Mouse (Mus musculus): ENCODE measurements around the gene Cd207.

Cd207 gene

DNA sequence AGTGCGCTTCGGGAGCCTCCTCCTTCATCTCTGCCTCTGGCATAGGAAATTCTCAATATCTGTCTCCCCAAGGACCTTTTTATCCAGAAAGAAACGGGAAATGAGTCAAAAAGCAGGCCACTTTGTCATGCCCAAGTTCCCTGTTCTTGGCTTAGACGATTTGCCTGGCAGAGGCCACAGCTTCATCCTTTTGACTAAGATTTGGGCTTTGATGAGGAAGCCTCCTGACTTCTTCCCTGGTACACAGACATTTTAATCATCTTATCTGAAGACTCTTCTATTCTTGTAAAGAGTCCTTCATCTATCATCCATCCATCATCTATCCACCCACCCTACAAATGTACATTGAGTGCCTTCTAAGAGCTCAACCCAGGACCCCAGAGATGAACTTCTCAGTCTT is at the start of gene Cd207:
Gene Cd207 (minus strand): TSS at position 101 of the 400 bp plus-strand sequence.
- no peak for DNase-seq (ENCODE audit: low spot score)

DNA sequence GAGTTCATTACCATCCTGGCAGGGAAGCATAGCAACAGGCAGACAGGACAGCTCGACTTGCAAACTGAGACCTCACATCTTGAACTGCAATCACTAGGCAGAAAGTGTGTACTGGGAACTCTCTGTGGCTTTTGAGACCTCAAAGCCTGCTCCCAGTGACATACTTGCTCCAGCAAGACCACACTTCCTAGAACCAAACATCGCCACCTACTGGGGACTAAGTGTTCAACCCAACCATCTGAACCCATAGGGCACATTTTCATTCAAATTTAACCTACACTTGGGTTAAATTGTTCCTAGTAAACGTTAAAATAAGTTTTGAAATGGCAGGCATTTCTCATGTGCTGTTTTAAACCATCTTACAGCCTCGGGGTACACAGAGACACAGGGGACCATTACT is 49.5 kb upstream of the Cd207 start:
- DNase-seq (ENCODE audit: low spot score), result no peak

DNA sequence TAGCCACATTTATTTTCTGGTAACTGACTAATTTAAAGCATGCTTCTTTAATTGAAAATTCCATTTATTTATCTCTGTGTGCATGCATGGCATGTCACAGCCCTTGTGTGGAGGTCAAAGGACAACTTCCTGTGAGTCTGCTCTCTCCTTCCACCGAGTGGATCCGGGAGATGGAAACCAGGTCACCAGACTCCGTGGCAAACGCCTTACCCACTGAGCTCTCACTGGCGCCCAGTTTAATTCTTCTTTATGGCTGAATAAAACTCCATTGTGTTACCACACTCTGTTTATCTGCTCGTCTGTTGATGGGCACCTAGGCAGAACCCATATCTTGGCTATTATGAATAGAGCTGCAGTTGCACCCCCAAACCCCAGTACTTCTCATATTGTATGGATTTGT is 44.9 kb upstream of the Cd207 start:
- no peak for DNase-seq (ENCODE audit: low spot score)

DNA sequence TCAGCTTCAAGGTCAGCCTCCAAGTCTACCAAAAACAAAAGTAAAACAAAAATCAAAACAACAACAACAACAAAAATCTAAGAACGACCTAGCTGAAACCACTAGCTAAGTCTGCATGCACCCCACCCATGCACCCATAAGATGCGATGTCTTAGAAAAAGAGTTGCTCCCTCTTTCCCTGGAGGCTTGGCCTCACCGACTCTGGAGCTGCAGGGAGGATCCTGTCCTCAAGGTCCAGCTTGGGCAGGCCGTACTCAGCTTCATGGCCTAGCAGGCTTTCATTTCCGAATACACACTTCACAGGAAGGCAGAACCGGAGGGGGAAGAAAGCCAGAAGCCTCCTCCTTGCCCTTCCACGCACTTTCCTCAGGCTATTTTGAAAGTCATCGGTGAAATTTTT is 39.4 kb upstream of the Cd207 start:
- no peak for DNase-seq (ENCODE audit: low spot score)

DNA sequence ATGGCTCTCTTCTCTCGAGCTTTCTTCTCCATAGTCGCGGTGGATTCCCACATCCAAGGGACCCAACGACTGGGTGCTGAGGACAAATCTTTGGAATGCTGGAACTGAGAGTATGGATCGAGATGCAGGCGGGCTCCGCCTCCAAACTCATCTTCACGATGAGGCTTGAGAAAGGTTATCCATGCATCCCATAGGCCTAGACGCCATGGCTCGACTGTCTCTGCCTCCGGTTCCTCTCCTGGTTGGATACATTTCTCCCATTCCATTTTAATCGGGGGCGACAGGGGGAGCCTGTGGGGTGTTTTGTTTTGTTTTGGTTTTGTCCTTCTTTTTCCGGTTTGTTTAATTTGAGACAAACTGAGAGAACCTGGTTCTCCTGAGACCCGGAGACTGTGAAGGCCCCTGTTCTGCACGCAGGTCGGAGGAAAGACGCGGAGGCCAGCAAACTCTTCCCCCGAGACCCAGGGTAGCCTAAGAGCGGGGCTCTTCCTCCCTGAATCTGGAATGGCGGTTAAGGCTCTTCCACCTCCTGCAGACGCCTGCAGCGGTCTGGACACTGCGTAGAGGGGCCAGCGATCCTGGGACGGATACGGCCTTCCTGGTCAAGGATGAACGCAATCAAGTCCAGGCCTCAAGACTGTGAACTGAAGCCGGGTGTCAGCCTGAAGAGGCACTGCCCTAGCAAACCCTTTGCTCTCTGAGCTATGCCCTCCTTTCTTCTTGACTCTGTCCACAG is 38.0 kb upstream of the Cd207 start:
- peak; percentile 25 for DNase-seq (ENCODE audit: low spot score)

DNA sequence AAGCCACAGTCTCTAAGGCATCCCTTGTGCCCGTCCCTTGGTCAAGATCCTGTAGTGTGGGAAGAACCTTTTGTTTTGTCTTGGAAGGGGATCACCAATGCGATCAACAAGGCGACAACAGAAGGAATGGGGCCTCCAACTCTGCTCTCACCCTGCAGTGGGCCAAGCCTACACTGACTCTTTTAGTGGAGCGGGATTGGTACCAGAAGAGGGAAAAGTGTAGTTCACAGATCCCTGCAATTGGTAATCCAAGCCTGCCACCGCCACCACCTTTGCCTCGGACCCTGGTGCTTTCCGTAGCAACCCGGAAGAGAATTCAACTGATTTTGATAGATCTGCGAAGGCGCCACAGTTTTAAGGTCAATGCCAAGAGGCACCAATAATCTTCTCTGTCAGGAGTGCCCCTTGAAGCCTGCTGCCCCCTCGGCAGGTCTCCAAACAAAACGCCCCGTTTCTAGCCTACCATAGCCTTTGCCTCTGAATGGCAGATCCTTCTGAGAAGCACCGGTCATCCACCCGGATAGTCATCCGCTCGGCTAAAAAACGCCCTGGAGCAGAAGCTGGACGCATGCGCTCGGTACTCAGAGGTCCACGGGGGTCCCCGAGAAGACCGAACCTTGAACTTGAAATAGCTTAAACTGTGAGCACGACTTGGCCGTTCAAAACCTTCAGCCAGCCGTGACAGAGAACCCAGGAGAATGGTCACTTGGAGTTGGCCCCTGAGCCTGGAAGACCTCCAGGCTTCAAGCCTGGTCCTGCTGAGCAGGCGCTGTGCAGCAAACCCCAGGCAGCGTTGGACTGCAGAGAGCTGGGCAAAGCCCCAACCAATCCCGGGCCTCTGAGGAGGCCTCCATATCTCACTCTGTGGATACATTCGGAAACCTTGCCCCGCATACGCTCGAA is 36.8 kb upstream of the Cd207 start:
- DNase-seq (ENCODE audit: low spot score), result peak; percentile 66

DNA sequence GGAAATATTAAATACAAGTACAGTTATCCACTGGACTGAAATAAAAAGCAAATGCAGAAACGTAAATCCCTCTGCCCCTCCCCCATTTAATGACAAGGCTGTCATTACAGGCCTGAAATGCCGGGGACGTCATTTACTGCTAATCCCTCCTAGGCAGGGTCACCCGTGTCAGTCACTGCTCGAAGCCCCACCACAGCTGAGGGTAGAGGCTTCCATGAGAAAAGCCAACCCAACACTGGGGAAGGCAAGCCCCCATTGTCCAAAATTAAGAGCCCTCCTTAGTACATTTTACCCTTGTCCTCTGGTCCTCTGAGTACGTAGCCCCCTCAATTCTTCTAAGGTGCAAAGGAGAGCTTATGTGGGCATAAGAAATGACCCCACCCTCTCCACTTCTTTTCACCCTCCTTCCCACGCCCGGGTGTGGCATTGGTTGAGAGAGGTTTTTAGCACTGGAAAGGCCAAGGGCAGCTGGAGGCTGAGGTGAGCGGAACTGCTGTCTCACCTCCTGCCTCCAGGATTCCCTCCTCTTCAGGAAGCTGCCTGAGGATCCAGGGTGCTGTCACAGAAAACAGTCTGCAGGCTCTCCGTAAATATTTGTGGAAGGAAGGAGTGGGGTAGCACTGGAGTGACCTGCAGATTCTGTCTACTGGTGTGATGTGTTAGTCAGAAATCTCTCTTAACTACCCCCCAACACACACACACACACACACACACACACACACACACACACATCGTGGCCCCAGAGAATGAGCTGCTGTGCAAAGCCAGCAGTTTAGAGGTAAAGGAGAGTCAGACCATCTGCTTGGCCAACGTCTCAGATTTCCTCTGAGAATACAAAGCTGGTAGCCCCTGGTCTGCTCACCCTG is 35.8 kb upstream of the Cd207 start:
- DNase-seq (ENCODE audit: low spot score), result no peak

DNA sequence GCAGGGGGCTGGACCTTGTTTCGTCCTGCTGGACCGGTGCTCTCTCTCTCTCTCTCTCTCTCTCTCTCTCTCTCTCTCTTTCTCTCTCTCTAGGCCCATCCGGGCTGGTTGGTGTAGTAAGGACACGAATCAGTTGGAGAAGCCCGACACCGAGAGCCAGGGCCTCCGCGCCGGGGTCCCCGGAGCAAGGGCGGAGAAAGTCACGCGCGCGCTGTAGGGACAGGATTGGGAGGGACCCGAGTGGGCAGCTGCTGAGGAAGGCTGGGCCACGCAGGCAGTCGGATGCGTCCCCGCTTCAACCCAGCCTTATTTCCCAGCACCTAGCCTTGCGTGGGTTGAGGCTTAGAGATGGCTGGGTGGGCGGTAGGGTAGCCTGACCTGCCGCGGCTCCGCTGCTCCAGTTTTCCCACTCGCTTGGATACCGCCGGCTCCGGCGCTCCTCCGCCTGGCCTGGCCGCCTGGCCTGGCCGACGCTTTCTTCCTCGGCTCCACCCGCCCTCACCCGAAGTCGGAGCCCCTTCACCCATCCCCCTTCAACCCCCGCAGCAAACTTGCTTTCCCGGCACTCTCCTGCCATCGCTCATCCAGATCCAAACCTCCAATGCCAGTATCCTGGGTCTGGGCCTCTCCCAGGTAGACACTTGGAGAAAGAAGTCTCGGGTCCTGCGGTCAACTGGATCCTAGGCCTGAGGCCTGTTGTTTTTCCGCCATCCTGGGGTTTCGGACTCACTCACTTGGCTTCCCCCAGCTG is 34.2 kb upstream of the Cd207 start:
- DNase-seq (ENCODE audit: low spot score), result peak; percentile 31

DNA sequence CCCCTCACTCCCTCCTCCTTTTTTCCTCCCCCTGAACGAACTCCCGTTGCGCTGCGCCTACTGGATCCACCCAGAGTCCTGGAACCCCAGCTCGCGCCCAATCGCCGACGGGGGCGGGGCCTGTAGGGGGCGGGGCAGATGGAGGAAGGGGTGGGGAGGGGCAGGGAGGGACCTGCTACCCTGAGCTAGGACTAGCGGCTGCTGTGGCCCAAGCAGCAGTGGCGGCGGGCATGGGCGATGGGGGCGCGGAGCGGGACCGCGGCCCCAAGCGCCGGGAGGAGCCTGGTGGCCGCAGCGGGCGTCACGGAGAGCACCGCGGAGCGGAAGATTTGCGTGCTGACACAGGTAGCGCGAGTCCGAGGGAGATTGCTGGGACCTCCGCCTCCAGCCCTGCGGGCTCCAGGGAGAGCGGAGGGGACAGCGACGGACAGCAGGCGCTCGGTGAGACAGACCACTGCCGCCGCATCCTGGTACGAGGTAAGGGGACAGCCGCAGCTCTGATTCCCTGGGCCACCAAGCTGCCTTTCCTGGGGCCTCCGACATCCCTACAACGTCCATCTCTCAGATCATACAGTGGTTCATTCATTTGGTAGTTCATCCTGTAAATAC is 33.5 kb upstream of the Cd207 start, which contains the start of gene Vax2:
Gene Vax2 (plus strand): TSS at position 198 of the 609 bp plus-strand sequence.
- peak; percentile 86 for DNase-seq (ENCODE audit: low spot score)

DNA sequence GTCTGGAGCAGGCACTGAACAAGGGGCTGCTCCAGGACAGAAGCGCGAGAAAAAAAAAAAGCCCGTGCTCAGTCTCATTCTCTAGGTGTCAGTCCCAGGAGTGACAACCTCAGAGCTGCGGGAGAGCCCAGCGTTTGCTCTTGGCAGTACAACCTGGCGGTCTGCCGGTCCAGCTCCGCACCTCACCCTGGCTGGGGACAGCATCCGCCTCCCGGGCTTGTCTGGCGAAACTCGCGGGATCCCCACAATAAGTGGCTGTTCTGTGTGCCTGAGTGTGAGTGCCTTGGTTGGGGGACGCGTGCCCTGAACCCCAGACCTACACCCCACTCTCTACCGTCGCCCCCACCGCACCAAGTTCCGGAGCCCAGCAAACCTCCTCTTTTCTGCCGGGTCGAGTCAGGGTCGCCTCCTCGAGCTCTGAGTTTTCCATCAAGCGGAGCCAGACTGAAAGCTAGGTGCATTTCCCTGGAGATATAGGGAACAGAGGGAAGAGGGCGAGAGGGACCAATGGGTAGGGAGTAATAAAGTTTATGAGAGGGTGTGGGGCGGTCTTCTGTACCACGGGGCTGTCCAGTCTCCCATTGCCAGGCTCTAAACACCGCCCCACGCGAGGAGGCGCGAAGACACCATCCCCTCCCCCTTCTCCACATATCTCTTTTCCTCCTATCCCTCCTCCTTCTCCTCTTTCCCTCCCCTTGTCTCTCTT is 32.9 kb upstream of the Cd207 start:
- no peak for DNase-seq (ENCODE audit: low spot score)

DNA sequence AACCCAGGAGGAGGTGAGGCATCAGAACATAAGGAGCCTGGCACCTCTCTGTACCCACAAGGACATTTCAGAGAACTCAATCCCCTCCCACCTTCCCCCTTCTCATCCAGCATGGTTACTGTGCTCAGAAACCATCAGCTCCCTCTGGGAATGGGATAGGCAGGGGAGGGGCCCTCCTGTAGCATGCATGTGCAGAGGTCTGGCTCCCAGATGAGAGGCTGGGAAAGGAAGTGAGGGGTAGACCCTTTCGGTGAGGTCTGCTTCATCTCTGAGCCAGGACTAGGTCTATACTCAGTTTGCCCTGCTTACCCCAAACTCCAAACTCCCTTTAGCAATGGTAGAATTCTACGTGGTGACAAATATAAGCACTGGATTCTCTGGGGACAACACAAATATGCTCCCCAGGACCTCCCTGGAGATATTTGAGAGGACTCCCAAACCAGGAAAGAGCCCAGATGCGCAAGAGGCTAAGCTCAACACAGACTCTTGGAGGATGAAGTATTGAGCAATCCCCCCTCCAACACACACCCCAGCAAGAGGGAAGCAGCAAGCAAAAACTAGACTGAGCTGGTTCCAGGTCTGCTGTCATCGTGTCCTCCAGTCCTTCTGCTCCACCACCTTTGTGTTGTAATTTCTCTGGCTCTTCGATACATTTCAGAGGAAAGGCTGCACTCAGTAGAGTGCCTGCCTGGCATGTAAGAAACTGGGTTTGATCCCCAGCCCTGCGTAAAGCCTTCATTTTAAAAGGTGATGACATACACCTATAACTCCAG is 30.3 kb upstream of the Cd207 start:
- no peak for DNase-seq (ENCODE audit: low spot score)

DNA sequence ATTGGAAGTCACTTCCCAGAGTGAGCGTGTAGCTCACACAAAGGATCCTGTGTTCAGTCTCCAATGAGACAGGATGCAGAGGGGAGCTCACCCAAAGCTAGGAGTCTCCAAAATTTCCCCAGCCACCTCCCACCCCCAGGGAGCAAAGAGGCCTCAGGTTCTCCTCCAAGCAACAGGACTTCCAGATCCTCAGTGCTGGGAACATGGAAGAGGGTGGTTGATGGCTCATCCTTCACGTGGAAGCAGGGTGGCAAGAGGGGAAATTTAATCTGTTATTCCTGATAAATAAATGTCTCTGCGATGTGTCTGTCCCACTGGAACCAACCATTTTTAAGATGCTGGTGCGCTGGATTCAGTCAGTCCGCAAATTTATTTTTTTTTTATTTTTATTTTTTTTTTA is 27.0 kb upstream of the Cd207 start:
- no peak for DNase-seq (ENCODE audit: low spot score)

DNA sequence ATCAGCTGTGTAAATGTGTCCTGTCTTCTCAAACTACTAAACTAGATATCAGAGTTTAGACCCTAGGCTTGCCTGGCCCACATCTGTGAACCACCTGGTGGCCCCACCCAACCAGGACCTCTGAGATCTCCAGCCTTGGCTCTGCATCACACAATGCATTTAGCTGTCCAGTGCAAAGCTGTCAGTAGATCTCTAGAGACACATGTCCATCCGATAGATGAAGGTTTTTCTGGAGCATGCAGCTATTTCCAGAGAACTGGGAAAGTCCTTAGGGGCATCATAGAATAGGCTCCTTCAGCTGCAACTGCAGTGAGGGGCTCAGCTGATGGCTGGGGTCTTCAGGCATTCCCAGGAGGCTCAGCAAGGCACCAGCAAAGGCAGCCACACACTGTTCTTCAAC is 26.6 kb upstream of the Cd207 start:
- no peak for DNase-seq (ENCODE audit: low spot score)

DNA sequence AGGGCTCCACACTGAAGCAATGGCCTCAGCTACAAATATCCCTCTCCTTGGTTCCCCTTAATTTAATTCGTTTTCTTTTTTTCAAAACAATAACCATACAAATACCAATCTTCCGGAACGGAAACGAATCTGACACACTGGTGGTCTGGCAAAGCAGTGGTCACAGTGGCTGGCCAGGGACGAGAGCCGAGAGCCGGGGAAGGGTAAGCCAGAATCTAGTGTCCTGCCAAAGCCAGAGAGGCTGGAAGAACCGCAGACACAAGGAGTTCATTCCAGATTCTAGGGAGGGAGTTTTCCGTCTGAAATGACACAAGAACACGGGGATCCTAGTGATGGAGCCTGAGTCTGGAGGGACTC is 26.0 kb upstream of the Cd207 start:
- no peak for DNase-seq (ENCODE audit: low spot score)

DNA sequence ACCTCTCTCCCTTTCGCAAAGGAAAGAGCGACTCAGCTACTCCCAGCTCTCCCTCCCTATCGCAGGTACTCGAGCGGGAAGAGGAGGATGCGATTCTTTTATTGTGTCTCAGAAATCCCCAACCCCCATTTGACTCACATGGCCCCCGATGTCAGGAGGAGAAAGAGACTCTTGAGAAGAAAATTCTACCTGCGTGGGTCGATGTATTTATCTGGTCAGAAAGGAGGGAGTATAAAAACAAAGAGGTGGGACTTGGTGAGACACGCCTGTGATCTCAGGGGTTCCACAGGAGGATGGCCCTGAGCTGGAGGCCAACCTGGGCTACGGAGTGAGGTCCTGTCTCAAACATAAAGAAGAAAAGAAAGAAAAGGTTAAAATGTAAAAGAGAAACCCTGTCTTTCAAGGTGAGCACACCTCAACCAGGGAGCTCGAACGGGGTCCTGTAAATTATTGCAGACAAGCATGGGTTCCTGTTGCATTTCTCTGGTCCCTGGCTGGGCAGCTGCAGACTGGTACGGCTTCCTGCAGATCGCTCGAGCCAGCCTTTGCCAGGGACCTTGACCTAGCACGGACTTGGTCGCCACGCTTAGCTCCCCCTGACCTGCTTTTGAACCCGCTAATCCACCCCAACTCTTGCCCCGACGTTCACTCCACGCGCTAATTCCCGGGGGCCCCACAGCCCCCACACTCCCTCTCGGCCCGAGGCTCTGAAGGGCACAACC is 25.5 kb upstream of the Cd207 start:
- no peak for DNase-seq (ENCODE audit: low spot score)

DNA sequence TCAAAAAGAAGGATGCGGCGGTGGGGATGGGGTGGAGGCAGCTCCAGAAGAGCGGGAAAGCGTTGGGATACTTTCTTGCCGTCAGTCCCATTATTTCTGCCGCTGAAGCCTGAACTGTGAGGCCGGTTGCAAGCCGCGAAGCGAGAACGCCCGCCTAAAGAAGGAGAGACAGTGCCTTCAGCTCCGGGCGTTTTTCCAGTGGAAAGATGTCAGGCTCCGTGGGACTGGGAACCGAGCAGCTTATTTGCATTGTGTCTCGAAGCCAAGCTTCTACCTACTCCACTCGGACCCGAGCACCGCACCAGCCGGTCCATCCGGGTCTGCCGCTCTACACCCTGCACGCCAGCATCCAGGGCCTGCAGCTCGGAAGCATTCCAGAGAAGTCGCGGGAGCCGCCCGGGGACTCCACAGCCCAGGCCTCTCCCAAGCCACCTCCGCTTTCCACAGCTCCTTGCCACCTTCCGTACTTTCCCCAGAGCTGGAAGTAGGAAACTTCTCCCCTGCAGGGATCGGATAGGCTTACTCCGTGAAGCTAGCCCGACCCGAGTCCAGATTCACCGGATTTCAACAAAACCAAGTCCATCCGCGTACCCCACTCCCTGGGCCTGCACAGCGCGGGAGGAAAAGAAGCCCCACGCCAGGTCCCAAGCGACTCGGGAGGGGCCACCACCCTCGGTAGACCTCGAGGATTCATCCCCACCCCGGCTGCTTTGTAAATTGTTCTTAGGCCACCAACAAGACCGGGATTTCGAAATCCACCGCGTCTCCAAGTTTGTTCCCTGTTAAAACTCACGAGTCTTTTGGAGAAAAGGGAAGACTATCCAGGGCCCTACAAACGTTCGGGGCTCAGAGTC is 24.7 kb upstream of the Cd207 start:
- DNase-seq (ENCODE audit: low spot score), result peak; percentile 31

DNA sequence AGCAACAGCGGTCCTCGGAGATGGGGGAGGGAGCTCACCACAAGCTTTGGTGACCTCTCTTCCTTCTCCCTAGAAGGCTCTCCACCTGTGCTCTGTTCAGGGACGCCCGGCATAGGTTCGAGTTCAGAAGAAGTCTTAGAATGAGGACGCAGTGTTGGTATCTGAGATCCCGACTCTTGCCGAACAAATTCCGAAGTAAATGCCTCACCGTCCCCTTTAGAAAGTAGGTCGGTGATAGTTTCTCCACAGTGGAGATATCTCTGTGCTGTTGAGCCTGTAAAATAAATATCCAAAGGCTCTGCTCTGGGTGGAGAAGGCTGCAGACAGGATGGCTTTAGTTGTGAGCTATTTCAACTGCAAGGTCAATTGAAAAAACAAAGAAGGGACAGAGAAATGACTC is 23.3 kb upstream of the Cd207 start:
- no peak for DNase-seq (ENCODE audit: low spot score)

DNA sequence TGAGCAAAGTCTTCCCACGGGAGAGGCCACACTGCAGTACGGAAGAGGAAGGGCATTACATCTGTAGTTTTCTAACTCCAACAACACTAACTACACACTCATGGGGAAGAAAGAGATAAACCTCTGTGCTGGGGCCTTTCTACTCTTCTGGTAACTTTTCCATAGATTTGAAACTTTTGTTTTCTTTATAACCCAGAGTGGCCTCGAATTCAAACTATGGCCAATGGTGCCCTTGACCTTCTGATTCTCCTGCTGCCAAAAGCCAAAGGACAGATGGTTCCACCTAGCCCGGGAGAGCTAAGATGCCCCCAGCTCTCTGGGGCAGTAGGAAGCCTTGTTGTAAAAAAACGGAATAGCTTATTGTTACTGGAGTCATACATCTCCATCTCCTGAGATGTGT is 22.3 kb upstream of the Cd207 start:
- DNase-seq (ENCODE audit: low spot score), result no peak

All from testis, postnatal 14 days (tissue).